Mouse (Mus musculus): ENCODE data around the gene Pgm5. TPM values are rescaled to one million over a fixed set of nuclear protein-coding genes. Genes with fewer than 3 reads are reported as not detected.
"Not testable (repeated sequence)": the region's sequence is repeated elsewhere in the genome, so short reads cannot be mapped to it uniquely, and the experiment has no call there.

Gene Pgm5
- polyA plus RNA-seq, 1 experiment from 2014 or later = 0.31 TPM

DNA sequence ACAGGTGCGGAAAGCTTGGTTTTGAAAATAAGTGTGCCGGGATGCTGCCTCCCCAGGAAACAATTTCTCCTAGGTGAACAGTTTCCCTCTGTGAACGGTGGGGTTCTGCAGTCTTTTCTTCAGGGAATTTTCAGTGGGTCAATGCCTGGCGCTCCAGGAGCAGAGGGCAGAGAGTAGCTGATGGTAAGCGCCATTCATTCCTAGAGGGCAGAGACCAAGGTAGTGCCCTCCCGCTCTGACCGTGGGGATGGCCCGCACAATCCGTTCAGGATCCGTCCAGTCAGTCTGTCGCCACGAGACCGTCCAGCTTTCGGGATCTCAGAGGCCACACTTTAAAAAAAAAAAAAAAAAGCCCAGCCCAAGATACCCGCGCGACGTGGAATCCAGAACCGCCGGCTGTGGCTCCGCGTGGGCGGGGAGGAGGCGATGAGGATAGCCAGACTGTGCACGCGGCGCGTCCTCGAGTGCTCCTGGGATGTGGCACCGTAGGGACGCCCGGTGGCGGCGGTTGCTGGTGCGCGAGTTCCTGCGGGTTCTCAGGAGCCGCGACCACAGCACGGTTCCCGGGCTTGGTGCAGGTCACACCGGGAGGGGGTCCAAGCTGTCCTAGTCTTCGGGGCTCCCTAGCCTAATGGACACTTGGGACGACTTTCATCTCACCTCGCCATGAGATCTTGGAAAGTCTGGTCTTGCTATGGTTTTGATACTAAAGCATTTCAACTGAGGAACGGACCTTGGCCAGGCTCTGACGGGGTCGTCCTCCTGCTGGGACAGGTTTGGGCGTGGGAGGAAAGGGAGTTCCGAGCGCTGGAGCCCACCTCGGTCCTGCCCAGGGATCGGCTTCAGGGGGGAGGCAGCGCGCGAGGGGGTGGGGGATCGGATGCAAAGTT lies 35.6 kb upstream of the Pgm5 start:
- peak; percentile 37; the same call in 1 of the 2 replicates for ATAC-seq
- no peak overlapping the region for H3K27ac ChIP-seq
- WGBS = 1% methylated on average over 57 of the region's 57 CpGs
- peak overlapping the region; percentile 21 for H3K4me3 ChIP-seq (replicated peaks)
- no peaks in the 10 kb centered on the region for H3K36me3 ChIP-seq
- no peak overlapping the region for H3K9ac ChIP-seq (replicated peaks)
- H3K9me3 ChIP-seq = no peaks in the 10 kb centered on the region
- peaks cover 74% of the 10 kb centered on the region for H3K27me3 ChIP-seq
- H3K4me2 ChIP-seq (replicated peaks) = peak overlapping the region; percentile 36
- peaks cover 31% of the 10 kb centered on the region for H3K4me1 ChIP-seq (replicated peaks)

- no peaks in the 10 kb centered on the region for H3K36me3 ChIP-seq
- no peak overlapping the region for H3K4me2 ChIP-seq (replicated peaks)
- H3K9ac ChIP-seq (replicated peaks) = no peak overlapping the region
- H3K27me3 ChIP-seq = peaks cover 67% of the 10 kb centered on the region
- ATAC-seq = no peak
- H3K4me3 ChIP-seq (replicated peaks) = no peak overlapping the region
- peaks cover 31% of the 10 kb centered on the region for H3K4me1 ChIP-seq (replicated peaks)
- 26% methylated on average over 4 of the region's 4 CpGs for WGBS
- no peak overlapping the region for H3K27ac ChIP-seq
- no peaks in the 10 kb centered on the region for H3K9me3 ChIP-seq
Observed at GRCm38 (mm10) chr19:24896536-24896935, 34.9 kb upstream of the Pgm5 start.

DNA sequence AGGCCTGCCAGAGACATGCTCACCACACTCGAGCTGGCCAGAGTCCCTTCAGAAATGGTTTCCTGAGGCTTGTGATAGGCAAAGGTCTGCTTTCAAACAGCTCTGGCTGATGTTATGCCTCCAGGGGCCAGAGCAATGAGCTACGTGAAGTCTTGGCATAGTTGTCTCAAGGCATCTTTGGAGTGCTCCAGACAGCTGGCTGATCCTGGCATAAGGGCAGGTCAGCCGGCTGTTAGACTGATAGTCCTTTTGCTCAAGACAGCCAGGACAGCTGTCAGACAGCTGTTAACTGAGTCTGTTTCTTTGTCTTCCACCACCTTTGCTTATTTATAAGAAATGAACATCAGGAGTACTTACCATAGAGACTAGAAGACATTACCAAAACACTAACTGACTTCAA lies 25.2 kb upstream of the Pgm5 start:
- Histone ChIP-seq H3K27me3 (peaks cover 15% of the 10 kb centered on the region; the same call in 1 of the 2 replicates), H3K9ac (replicated peaks) (no peak overlapping the region)
- WGBS = 90% methylated on average over 3 of the region's 3 CpGs

DNA sequence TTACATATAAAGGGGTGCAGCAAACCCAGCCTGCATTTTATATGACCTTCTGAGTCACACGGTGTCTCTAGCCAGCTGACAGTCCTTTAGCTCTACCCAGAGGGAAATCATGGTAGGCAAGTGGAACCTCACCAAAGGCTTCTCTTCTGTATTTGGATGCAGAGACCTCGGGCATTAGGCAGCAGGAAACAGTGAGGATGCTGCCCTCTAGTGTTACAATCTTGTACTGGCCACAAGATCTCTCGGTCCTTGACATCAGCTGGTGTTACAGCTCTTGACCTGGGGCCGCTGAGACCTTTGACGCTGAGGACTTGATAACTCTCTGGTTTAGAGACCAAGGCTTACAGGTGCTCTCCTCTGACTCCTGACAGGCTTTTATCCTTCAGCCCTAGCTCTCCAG lies 23.8 kb upstream of the Pgm5 start:
- H3K27ac ChIP-seq = no peak overlapping the region
- no peaks in the 10 kb centered on the region for H3K36me3 ChIP-seq
- no peak overlapping the region for H3K9ac ChIP-seq (replicated peaks)
- no peaks in the 10 kb centered on the region for H3K4me1 ChIP-seq (replicated peaks)
- H3K4me3 ChIP-seq (replicated peaks) = no peak overlapping the region
- H3K4me2 ChIP-seq (replicated peaks) = no peak overlapping the region
- H3K9me3 ChIP-seq = no peaks in the 10 kb centered on the region
- ATAC-seq = peak; percentile 70
- 17% methylated on average over 5 of the region's 5 CpGs for WGBS
- peaks cover 15% of the 10 kb centered on the region; the same call in 1 of the 2 replicates for H3K27me3 ChIP-seq

More for the DNA sequence above, 25.2 kb upstream of the Pgm5 start:
- H3K9me3 ChIP-seq = no peaks in the 10 kb centered on the region
- H3K36me3 ChIP-seq = no peaks in the 10 kb centered on the region
- no peak for ATAC-seq
- H3K27ac ChIP-seq = no peak overlapping the region
- H3K4me3 ChIP-seq (replicated peaks) = no peak overlapping the region
- no peak overlapping the region for H3K4me2 ChIP-seq (replicated peaks)
- H3K4me1 ChIP-seq (replicated peaks) = no peaks in the 10 kb centered on the region

DNA sequence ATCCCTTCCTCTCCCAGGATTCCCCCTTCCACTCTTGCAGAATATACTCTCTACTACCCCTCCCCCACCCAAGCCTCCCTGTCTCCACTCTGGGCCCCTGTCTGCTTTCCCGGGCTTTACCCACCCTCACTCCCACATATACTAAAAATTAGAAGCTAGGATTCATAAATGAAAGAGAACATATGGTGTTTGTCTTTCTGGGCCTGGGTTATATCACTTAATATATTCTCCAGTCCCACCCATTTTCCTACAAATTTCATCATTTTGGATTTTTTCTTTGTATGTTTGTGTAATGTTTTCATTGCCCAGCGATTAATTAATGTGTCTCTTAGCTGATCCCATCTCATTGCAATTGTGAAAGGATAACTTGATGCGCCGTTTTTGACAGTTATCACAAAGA lies 19.6 kb upstream of the Pgm5 start:
- Histone ChIP-seq H3K4me3 (replicated peaks) (no peak overlapping the region), H3K4me1 (replicated peaks) (no peaks in the 10 kb centered on the region), H3K4me2 (replicated peaks) (no peak overlapping the region), H3K9me3 (peaks cover 2% of the 10 kb centered on the region; the same call in 1 of the 2 replicates), H3K36me3 (no peaks in the 10 kb centered on the region), H3K27ac (no peak overlapping the region), H3K9ac (replicated peaks) (no peak overlapping the region), H3K27me3 (peaks cover 8% of the 10 kb centered on the region; the same call in 1 of the 2 replicates)
- no peak for ATAC-seq
- 64% methylated on average over 4 of the region's 4 CpGs for WGBS

- peaks cover 16% of the 10 kb centered on the region for H3K27me3 ChIP-seq
- not testable (repeated sequence) for ATAC-seq; H3K4me1 ChIP-seq (replicated peaks); H3K9me3 ChIP-seq; H3K36me3 ChIP-seq; H3K4me2 ChIP-seq (replicated peaks); H3K4me3 ChIP-seq (replicated peaks); H3K27ac ChIP-seq; H3K9ac ChIP-seq (replicated peaks)
- 86% methylated on average over 23 of the region's 26 CpGs for WGBS
Observed at GRCm38 (mm10) chr19:24875129-24875870, 13.6 kb upstream of the Pgm5 start, which contains the start of gene Gm10053. TSS of gene Gm10053 (plus strand) at chr19:24875686.

- Histone ChIP-seq H3K27me3 (peaks cover 26% of the 10 kb centered on the region), H3K9ac (replicated peaks) (no peak overlapping the region), H3K4me3 (replicated peaks) (no peak overlapping the region), H3K36me3 (no peaks in the 10 kb centered on the region), H3K9me3 (peaks cover 2% of the 10 kb centered on the region; the same call in 1 of the 2 replicates), H3K27ac (no peak overlapping the region), H3K4me1 (replicated peaks) (peaks cover 4% of the 10 kb centered on the region), H3K4me2 (replicated peaks) (no peak overlapping the region)
- WGBS = 63% methylated on average over 2 of the region's 2 CpGs
- ATAC-seq = no peak
Observed at GRCm38 (mm10) chr19:24873873-24874272, 12.2 kb upstream of the Pgm5 start.

DNA sequence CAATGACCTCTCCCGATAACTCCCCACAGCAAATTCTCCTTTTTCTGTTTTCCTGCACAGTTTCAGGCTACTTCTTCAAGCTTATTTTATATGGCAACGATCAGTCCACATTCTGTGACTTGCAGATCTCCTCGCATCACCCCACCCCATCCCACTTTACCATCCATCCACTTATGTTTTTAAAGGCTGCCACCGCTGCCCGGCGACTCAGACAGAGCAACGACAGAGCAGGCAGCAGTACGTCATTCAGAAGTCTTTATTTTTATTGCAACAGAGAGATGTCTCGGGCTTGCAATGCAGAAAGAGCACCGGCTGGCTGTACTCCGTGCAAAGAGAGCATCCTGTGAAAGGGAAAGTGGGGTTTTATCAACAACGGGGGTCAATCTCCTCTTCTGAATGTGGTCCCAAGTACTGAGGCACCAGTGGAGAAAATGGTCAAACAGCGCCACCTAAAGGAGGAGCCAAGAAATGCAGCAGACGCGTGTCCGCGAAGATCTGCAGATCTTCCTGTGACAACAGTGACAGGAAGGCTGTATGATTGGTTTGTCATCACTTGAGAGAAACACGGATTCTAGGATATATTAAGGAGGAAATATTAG lies 9.5 kb upstream of the Pgm5 start:
- WGBS = 22% methylated on average over 18 of the region's 18 CpGs
- Histone ChIP-seq H3K9ac (replicated peaks) (peak overlapping the region; percentile 58; the same call in 1 of the 2 replicates), H3K4me3 (replicated peaks) (peak overlapping the region; percentile 38), H3K27me3 (peaks cover 31% of the 10 kb centered on the region), H3K9me3 (no peaks in the 10 kb centered on the region), H3K36me3 (no peaks in the 10 kb centered on the region), H3K4me1 (replicated peaks) (peaks cover 4% of the 10 kb centered on the region), H3K4me2 (replicated peaks) (peak overlapping the region; percentile 63), H3K27ac (no peak overlapping the region)
- ATAC-seq = peak; percentile 83

DNA sequence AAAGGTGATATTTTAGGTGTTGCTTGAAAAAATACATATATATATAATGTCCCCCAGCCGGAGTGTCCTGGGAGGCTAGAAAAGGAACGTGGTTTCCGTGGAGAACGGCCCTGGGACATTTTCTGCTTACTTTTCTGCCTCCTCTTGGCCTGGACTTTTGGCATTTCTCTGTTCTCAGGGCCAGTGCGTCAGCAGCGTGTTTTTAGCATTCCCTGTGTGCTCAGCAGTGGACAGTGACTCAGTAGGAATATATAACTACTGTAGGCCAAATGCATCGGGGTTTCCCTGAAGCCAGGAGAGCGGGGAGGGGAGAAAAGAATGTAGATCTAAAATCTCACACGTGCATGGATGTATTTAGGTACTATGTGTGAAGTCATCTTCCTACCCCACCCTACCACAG lies 3.8 kb upstream of the Pgm5 start:
- H3K27ac ChIP-seq = no peak overlapping the region
- no peak for ATAC-seq
- no peaks in the 10 kb centered on the region for H3K9me3 ChIP-seq
- no peak overlapping the region for H3K4me3 ChIP-seq (replicated peaks)
- WGBS = 88% methylated on average over 9 of the region's 9 CpGs
- H3K4me2 ChIP-seq (replicated peaks) = no peak overlapping the region
- H3K27me3 ChIP-seq = peaks cover 54% of the 10 kb centered on the region
- peaks cover 7% of the 10 kb centered on the region for H3K4me1 ChIP-seq (replicated peaks)
- no peaks in the 10 kb centered on the region for H3K36me3 ChIP-seq
- H3K9ac ChIP-seq (replicated peaks) = no peak overlapping the region

- 19% methylated on average over 13 of the region's 13 CpGs for WGBS
- Histone ChIP-seq H3K9ac (replicated peaks) (peak overlapping the region; percentile 60), H3K27me3 (peaks cover 44% of the 10 kb centered on the region), H3K36me3 (no peaks in the 10 kb centered on the region), H3K27ac (no peak overlapping the region), H3K4me3 (replicated peaks) (peak overlapping the region; percentile 42), H3K9me3 (no peaks in the 10 kb centered on the region), H3K4me2 (replicated peaks) (peak overlapping the region; percentile 73), H3K4me1 (replicated peaks) (peaks cover 7% of the 10 kb centered on the region)
- ATAC-seq = peak; percentile 24; the same call in 1 of the 2 replicates
Observed at GRCm38 (mm10) chr19:24861276-24861611, 411 bp downstream of the Pgm5 start.

- Histone ChIP-seq H3K27me3 (no peaks in the 10 kb centered on the region), H3K4me2 (replicated peaks) (peak overlapping the region; percentile 25), H3K4me3 (replicated peaks) (no peak overlapping the region), H3K27ac (no peak overlapping the region), H3K9me3 (no peaks in the 10 kb centered on the region), H3K36me3 (no peaks in the 10 kb centered on the region), H3K9ac (replicated peaks) (no peak overlapping the region), H3K4me1 (replicated peaks) (0 out of 2 replicates have a peak, but pooled peaks cover 8% of the 10 kb centered on the region)
- ATAC-seq = peak; percentile 58; the same call in 1 of the 2 replicates
- 74% methylated on average over 21 of the region's 21 CpGs for WGBS
Observed at GRCm38 (mm10) chr19:24851456-24852315, 10.0 kb downstream of the Pgm5 start.
